ENCODE assay signal across 8 mouse cellular contexts in genomic region chr11:51606447-51607095, GRCm38 (mm10). TPM values are rescaled to one million over a fixed set of nuclear protein-coding genes. Genes with fewer than 3 reads are reported as not detected.
DNase-seq lines count a peak whose midpoint lies in the region; ATAC-seq and TF ChIP-seq lines count a peak whose summit lies in the region.

Hnrnpab (minus strand) TSS chr11:51606847.

- no peak for TF ChIP-seq RAD21 in CH12.LX (IDR thresholded peaks at IDR 0.05; ENCODE audit: low read depth, low read length)

- peak; percentile 100 for TF ChIP-seq POLR2A in CH12.LX (IDR thresholded peaks at IDR 0.05; ENCODE audit: low read depth, low read length)
- TF ChIP-seq POLR2A in testis, adult 2 months (IDR thresholded peaks at IDR 0.05; ENCODE audit: control insufficient read depth, low read depth, low read length), result peak; percentile 100

- WGBS in forebrain, embryonic 12.5 days, result under 1% methylated on average over 91 of the region's 91 CpGs
- under 1% methylated on average over 76 of the region's 91 CpGs for WGBS in heart, postnatal 0 days
- WGBS in liver, embryonic 16.5 days (ENCODE audit: insufficient replicate concordance), result under 1% methylated on average over 91 of the region's 91 CpGs
- WGBS in neural tube, embryonic 13.5 days, result under 1% methylated on average over 91 of the region's 91 CpGs

- peaks cover 50% of the 10 kb centered on the region for H3K79me2 ChIP-seq in CH12.LX (replicated peaks; ENCODE audit: control insufficient read depth, extremely low read depth, insufficient read depth, poor library complexity, severe bottlenecking)

- ATAC-seq in forebrain, embryonic 12.5 days (ENCODE audit: low FRiP score), result peak; percentile 96
- peak; percentile 92 for ATAC-seq in heart, postnatal 0 days (ENCODE audit: insufficient read depth, low read depth)
- ATAC-seq in liver, embryonic 16.5 days (ENCODE audit: low read depth), result peak; percentile 89
- ATAC-seq in neural tube, embryonic 13.5 days (ENCODE audit: low read depth), result peak; percentile 96

- no peak for TF ChIP-seq CTCF in CH12.LX (conservative IDR thresholded peaks at IDR 0.05 in 1 of 2, IDR thresholded peaks at IDR 0.05 in 1 of 2; ENCODE audit: low read depth in 2 of 2, low read length in 2 of 2)
- TF ChIP-seq CTCF in heart, postnatal 0 days (IDR thresholded peaks at IDR 0.05; ENCODE audit: low read depth), result no peak
- no peak for TF ChIP-seq CTCF in testis, adult 2 months (IDR thresholded peaks at IDR 0.05; ENCODE audit: control insufficient read depth, insufficient read depth, insufficient replicate concordance, low read depth, low read length)

- DNase-seq in CH12.LX (ENCODE audit: extremely low read depth), result peak; percentile 99
- DNase-seq in c-Kit-positive CD71-positive TER-119-negative erythroid progenitor cells, embryonic 14.5 days (ENCODE audit: low read depth), result peak; percentile 97
- DNase-seq in heart, postnatal 0 days (ENCODE audit: low spot score), result peak; percentile 97
- DNase-seq in kidney, postnatal 4 days, result peak; percentile 95 to 97

- dilution Hi-C loops in CH12.LX (cut with MboI; ENCODE audit: extremely low pct_ligation_motif_present, extremely low pct_unique_long_range_greater_than_20kb, low sequenced_read_pairs), result no loop called here

- H3K9ac ChIP-seq in CH12.LX (ENCODE audit: insufficient read depth, low read depth), result peak within 1 kb of the TSS; percentile 97
- peak within 1 kb of the TSS; percentile 100 for H3K9ac ChIP-seq in forebrain, embryonic 12.5 days
- peak within 1 kb of the TSS; percentile 98 for H3K9ac ChIP-seq in heart, postnatal 0 days (replicated peaks; ENCODE audit: low read depth, low read length)
- H3K9ac ChIP-seq in liver, embryonic 16.5 days (ENCODE audit: low read depth, low read length), result peak within 1 kb of the TSS; percentile 93
- H3K9ac ChIP-seq in neural tube, embryonic 13.5 days, result peak within 1 kb of the TSS; percentile 100

- in situ Hi-C loops in CH12.LX (cut with MboI; ENCODE audit: low pct_ligation_motif_present, low pct_unique_long_range_greater_than_20kb, low sequenced_read_pairs), result no loop called here

- peaks cover 37 to 43% of the 10 kb centered on the region in 2 experiments for H3K36me3 ChIP-seq in CH12.LX (replicated peaks in 1 of 2; ENCODE audit: control insufficient read depth in 1 of 2, insufficient read depth in 1 of 2, low read length in 1 of 2)
- peaks cover 36% of the 10 kb centered on the region for H3K36me3 ChIP-seq in forebrain, embryonic 12.5 days (replicated peaks)
- peaks cover 35% of the 10 kb centered on the region for H3K36me3 ChIP-seq in heart, postnatal 0 days (replicated peaks; ENCODE audit: control insufficient read depth, insufficient read depth, low read length)
- H3K36me3 ChIP-seq in liver, embryonic 16.5 days (ENCODE audit: control insufficient read depth, insufficient read depth), result peaks cover 37% of the 10 kb centered on the region
- H3K36me3 ChIP-seq in neural tube, embryonic 13.5 days, result peaks cover 33% of the 10 kb centered on the region
- peaks cover 8% of the 10 kb centered on the region for H3K36me3 ChIP-seq in testis, adult 2 months (ENCODE audit: control insufficient read depth, insufficient read depth, low read length)

- H3K27ac ChIP-seq in CH12.LX (ENCODE audit: insufficient read depth, low read depth), result peak within 1 kb of the TSS; percentile 79
- peak within 1 kb of the TSS; percentile 98 for H3K27ac ChIP-seq in forebrain, embryonic 12.5 days
- H3K27ac ChIP-seq in heart, postnatal 0 days (ENCODE audit: low read depth), result peak within 1 kb of the TSS; percentile 99
- peak within 1 kb of the TSS; percentile 92 for H3K27ac ChIP-seq in liver, embryonic 16.5 days (ENCODE audit: low read length)
- H3K27ac ChIP-seq in neural tube, embryonic 13.5 days (replicated peaks), result peak within 1 kb of the TSS; percentile 96
- peak within 1 kb of the TSS; percentile 94 for H3K27ac ChIP-seq in testis, adult 2 months (ENCODE audit: control insufficient read depth, insufficient read depth, low read depth, low read length)

- peak within 1 kb of the TSS; percentile 95 for H3K4me2 ChIP-seq in CH12.LX (ENCODE audit: insufficient read depth, low read depth, poor library complexity, severe bottlenecking)
- peak within 1 kb of the TSS; percentile 78 for H3K4me2 ChIP-seq in forebrain, embryonic 12.5 days
- H3K4me2 ChIP-seq in heart, postnatal 0 days (ENCODE audit: low read depth, low read length), result peak within 1 kb of the TSS; percentile 80
- H3K4me2 ChIP-seq in liver, embryonic 16.5 days (ENCODE audit: low read depth, low read length), result peak within 1 kb of the TSS; percentile 61
- peak within 1 kb of the TSS; percentile 98 for H3K4me2 ChIP-seq in neural tube, embryonic 13.5 days

- H3K4me3 ChIP-seq in CH12.LX (replicated peaks in 1 of 3; ENCODE audit: low read depth in 2 of 3, low read length in 2 of 3, poor library complexity in 1 of 3), result peak within 1 kb of the TSS; percentile 88 to 99 (median 97)
- peak within 1 kb of the TSS; percentile 99 for H3K4me3 ChIP-seq in forebrain, embryonic 12.5 days (replicated peaks)
- peak within 1 kb of the TSS; percentile 97 for H3K4me3 ChIP-seq in heart, postnatal 0 days (ENCODE audit: low read depth, low read length)
- peak within 1 kb of the TSS; percentile 90 for H3K4me3 ChIP-seq in liver, embryonic 16.5 days (ENCODE audit: low read depth, low read length)
- H3K4me3 ChIP-seq in neural tube, embryonic 13.5 days, result peak within 1 kb of the TSS; percentile 93
- peak within 1 kb of the TSS; percentile 92 for H3K4me3 ChIP-seq in testis, adult 2 months (ENCODE audit: control insufficient read depth, low read depth, low read length)

- H3K27me3 ChIP-seq in CH12.LX (replicated peaks), result no peaks in the 10 kb centered on the region
- no peaks in the 10 kb centered on the region for H3K27me3 ChIP-seq in forebrain, embryonic 12.5 days
- H3K27me3 ChIP-seq in heart, postnatal 0 days (ENCODE audit: control insufficient read depth, insufficient read depth, low read length), result no peaks in the 10 kb centered on the region
- no peaks in the 10 kb centered on the region for H3K27me3 ChIP-seq in liver, embryonic 16.5 days (ENCODE audit: control insufficient read depth, insufficient read depth, low read depth, low read length)
- no peaks in the 10 kb centered on the region for H3K27me3 ChIP-seq in neural tube, embryonic 13.5 days
- H3K27me3 ChIP-seq in testis, adult 2 months (ENCODE audit: control insufficient read depth, insufficient read depth, low read length), result no peaks in the 10 kb centered on the region

- no peaks in the 10 kb centered on the region for H3K9me3 ChIP-seq in CH12.LX (replicated peaks; ENCODE audit: low read length)
- H3K9me3 ChIP-seq in forebrain, embryonic 12.5 days, result no peaks in the 10 kb centered on the region
- no peaks in the 10 kb centered on the region for H3K9me3 ChIP-seq in heart, postnatal 0 days (replicated peaks; ENCODE audit: control insufficient read depth, low read length)
- H3K9me3 ChIP-seq in liver, embryonic 16.5 days (replicated peaks; ENCODE audit: control insufficient read depth, low read length), result no peaks in the 10 kb centered on the region
- no peaks in the 10 kb centered on the region for H3K9me3 ChIP-seq in neural tube, embryonic 13.5 days

- H3K4me1 ChIP-seq in CH12.LX (ENCODE audit: control insufficient read depth in 1 of 2, insufficient read depth in 2 of 2), result peaks cover 5 to 49% of the 10 kb centered on the region in 2 experiments
- H3K4me1 ChIP-seq in forebrain, embryonic 12.5 days, result peaks cover 42% of the 10 kb centered on the region
- peaks cover 12% of the 10 kb centered on the region; the same call in 1 of the 2 replicates for H3K4me1 ChIP-seq in heart, postnatal 0 days (ENCODE audit: control insufficient read depth, insufficient read depth)
- peaks cover 44% of the 10 kb centered on the region for H3K4me1 ChIP-seq in liver, embryonic 16.5 days (ENCODE audit: control insufficient read depth, low read depth, low read length)
- peaks cover 46% of the 10 kb centered on the region for H3K4me1 ChIP-seq in neural tube, embryonic 13.5 days (replicated peaks)
- 0 out of 2 replicates have a peak, but pooled peaks cover 2% of the 10 kb centered on the region for H3K4me1 ChIP-seq in testis, adult 2 months (ENCODE audit: control insufficient read depth, insufficient read depth, low read length)

- no peak for TF ChIP-seq EP300 in CH12.LX (IDR thresholded peaks at IDR 0.05; ENCODE audit: low read length)
- peak; percentile 83 for TF ChIP-seq EP300 in heart, postnatal 0 days (IDR thresholded peaks at IDR 0.05; ENCODE audit: low read depth)

TF ChIP-seq in CH12.LX, 34 proteins besides CTCF, POLR2A, EP300 and RAD21 (continues in another document):
- peak; percentile 96; the same call in 1 of the 2 replicates for TF ChIP-seq E2F4 (IDR thresholded peaks at IDR 0.05; ENCODE audit: insufficient replicate concordance, low read depth, low read length)
- no peak for TF ChIP-seq ZKSCAN1 (IDR thresholded peaks at IDR 0.05; ENCODE audit: borderline replicate concordance, low read depth, low read length)
- TF ChIP-seq ZNF384 (IDR thresholded peaks at IDR 0.05; ENCODE audit: low read depth, low read length), result no peak
- TF ChIP-seq CHD2 (IDR thresholded peaks at IDR 0.05; ENCODE audit: low read length), result peak; percentile 97
- peak; percentile 97 for TF ChIP-seq TCF12 (IDR thresholded peaks at IDR 0.05; ENCODE audit: low read depth, low read length)
- peak; percentile 84 for TF ChIP-seq HCFC1 (IDR thresholded peaks at IDR 0.05; ENCODE audit: low read depth, low read length)
- TF ChIP-seq ZC3H11A (IDR thresholded peaks at IDR 0.05; ENCODE audit: low read depth, low read length), result no peak
- 0 out of 2 replicates have a peak, but pooled peaks have one; percentile 8 for TF ChIP-seq MEF2A (IDR thresholded peaks at IDR 0.05; ENCODE audit: borderline replicate concordance, low read depth, low read length)
- peak; percentile 84 for TF ChIP-seq ELF1 (IDR thresholded peaks at IDR 0.05; ENCODE audit: low read depth, low read length)
- TF ChIP-seq POLR2AphosphoS2 (IDR thresholded peaks at IDR 0.05; ENCODE audit: low read depth, low read length), result peak; percentile 98
- no peak for TF ChIP-seq PAX5 (IDR thresholded peaks at IDR 0.05; ENCODE audit: low read length)
- peak; percentile 98 for TF ChIP-seq MYC (IDR thresholded peaks at IDR 0.05; ENCODE audit: low read depth, low read length)
- peak; percentile 98 for TF ChIP-seq TBP (conservative IDR thresholded peaks at IDR 0.05; ENCODE audit: low read depth, low read length)

RNA-seq across cellular contexts. Expression of gene Hnrnpab, which starts in this region (rescaled TPM):
- total RNA-seq in CH12.LX (2012; rRNA removed) (893 and 1,222 TPM in 2 replicates), CH12.LX (2014; rRNA removed) (1,100 and 1,160 TPM in 2 replicates)
- 2,181 and 2,430 TPM in 2 replicates for polyA plus RNA-seq in CH12.LX (2012; ENCODE audit: insufficient read length, low read depth)
- 853 and 874 TPM in 2 replicates for polyA plus RNA-seq in forebrain, embryonic 12.5 days (2016; fragmentation: Nextera tagmentation; extraction: Ambion mirVana)
- 136 and 225 TPM in 2 replicates for total RNA-seq in heart, postnatal 0 days (2014; rRNA removed; ENCODE audit: low replicate concordance)
- 156 and 159 TPM in 2 replicates for polyA plus RNA-seq in heart, postnatal 0 days (2015; fragmentation: Nextera tagmentation; extraction: Ambion mirVana)
- polyA plus RNA-seq in liver, embryonic 16.5 days (2015; fragmentation: Nextera tagmentation; extraction: Ambion mirVana), result 130 and 132 TPM in 2 replicates
- polyA plus RNA-seq in neural tube, embryonic 13.5 days (2015; fragmentation: Nextera tagmentation; extraction: Ambion mirVana), result 421 and 434 TPM in 2 replicates
- 85.0 and 97.4 TPM in 2 replicates for polyA plus RNA-seq in testis, adult 2 months (2012; rRNA removed)

Comparison
In these comparisons a context has a peak if more than half of its experiments do, and no peak if none do; other contexts are left out.
1. Peak in every context shown above with its lines: DNase-seq, ATAC-seq, H3K4me3 ChIP-seq and H3K27ac ChIP-seq.